Mouse (Mus musculus) neutrophil, adult 5-6 weeks (primary cell): ENCODE measurements around the gene Impad1. TPM values are rescaled to one million over a fixed set of nuclear protein-coding genes. Genes with fewer than 3 reads are reported as not detected.
A peak's percentile ranks its signal among the peaks of the same experiment; 100 is the strongest.

ENCODE experiments used
- ATAC-seq: fragments of 151-379, 151-347 bp; 2 replicates; pipeline ENCODE4 v1.8.0; 2017; ENCODE audit warnings: mild to moderate bottlenecking, moderate TSS enrichment; ENCODE audit not compliant: insufficient number of reproducible peaks, poor library complexity, low FRiP score, severe bottlenecking; ENCODE audit errors: extremely low read depth
- total RNA-seq: library from RNA; stranded (forward); fragments of 200-1000 nt; gene quantifications from 2 replicates; pipeline ENCODE4 v1.2.3, GENCODE M21; 2017

The Impad1 gene
- 11.7 and 13.0 TPM in 2 replicates for total RNA-seq

DNA sequence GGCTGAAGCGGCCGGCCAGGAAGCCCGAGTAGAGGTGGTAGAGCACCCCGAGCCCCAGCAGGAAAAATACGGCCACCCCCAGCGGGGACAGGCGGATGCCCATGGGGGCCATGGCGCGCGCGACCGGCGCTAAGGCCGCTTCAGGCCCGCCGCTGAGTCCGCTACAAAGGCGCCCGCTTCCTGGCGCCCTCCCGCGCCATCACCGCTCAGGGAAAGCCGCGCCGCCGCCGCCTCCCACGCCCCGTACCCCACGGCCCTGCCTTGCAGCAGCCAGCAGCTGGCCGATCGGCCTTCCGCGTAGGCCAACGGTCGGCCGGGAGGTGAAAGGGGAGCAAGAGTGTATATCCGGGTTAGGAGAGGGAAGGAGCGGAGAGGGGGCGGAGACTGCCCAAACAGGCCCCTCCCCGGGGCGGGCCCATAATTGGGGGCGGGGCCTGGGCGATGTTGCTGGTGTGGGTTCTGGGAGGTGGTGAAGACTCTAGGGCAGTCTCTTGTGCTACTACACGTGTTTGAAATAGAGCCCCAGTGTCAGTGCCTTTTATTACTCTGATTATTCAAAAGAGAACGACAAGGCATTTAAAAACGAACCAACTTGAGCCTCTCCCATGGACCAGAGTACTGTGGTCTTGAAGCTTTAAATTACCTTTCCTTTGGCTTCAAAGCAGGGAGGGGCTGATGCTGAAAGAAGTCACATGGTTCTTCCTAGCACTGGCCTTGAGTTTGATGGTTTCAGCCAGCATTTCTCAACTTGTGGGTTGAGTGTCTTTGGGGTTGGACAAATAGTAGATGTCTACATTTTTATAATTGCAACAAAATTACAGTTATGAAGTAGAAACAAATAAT lies at the start of gene Impad1:
TSS of gene Impad1 (minus strand) at position 364 of the 843 bp plus-strand sequence.
- peak; percentile 88 for ATAC-seq

DNA sequence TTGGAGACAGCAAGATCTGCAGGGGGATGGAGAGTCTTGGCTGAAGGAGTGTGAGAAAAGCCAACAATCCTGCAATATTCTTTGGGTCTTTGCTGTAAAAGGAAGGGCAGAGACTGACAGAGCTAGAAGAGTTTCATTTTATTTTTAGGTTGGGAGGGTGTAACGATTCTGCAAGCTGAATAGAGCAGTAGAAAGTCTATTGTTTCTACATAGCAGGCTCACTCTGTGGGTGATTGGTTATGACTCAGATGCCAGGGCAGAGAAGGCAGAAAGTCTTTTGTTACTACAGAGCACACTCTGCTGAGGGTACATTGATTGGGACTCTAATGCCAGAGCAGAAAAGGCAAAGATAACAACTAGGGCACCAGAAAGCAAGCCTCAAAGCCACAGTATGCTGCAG lies 47.0 kb upstream of the Impad1 start:
- ATAC-seq = no peak

DNA sequence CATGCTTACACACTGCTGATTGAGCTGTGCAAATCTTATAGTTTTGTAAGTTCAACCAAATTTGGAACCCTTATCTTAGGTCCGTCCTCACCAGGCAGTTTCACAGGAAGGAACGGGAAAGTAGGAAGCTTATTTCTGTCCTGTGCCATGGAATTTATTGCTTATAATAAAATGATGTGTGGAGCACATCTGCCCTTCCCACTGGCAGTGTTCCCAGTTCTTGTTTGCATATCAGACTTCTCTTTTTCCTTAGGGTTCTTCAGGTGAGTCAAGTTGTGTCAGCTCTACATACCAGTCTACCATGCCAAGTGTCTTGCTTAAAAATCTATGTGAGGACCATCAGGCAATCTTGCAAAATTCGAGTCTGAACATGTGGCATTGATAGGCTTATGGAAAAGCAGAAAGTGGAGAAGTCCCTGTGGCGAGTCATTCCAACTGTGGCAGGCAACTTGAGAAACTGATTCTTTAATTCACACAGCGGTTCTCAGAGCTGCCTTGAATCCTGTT lies 40.7 kb upstream of the Impad1 start:
- no peak for ATAC-seq

DNA sequence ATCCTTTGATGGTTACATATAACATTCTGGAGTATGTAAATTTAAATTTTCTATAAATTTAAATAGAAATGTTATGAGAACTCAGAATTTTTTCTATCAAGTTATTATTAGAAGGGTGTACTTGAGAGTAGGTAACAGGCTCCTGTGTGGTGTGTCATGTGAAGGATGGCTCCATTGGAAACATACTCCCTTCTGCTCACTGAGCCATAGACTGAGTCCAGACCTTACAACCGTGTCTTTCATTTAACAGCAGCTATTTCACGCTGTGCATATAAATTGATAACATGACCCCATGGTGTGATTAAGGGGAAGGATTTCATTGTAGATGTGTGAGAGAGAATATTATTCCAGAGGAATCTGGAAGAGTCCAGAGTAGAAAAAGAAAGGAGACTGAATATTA lies 35.0 kb upstream of the Impad1 start:
- no peak for ATAC-seq

DNA sequence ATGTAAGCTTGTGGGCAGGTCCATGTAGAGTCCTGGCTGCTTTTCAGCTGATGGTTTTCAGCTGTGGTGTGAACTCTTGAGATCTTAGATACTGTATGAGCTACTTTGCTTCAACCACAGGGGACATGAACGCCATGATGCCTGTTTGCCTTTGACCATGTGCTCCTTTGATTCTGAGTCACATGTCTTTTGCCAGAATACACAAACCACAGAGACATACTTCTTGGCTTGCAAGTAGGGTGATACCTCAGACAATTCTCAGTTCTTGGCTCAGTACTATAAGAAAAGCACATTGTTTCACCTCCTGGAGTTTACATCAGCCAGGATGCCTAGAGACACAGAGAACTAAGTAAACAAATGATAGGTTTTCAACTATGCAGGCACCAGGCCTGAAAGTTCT lies 29.0 kb upstream of the Impad1 start:
- no peak for ATAC-seq

DNA sequence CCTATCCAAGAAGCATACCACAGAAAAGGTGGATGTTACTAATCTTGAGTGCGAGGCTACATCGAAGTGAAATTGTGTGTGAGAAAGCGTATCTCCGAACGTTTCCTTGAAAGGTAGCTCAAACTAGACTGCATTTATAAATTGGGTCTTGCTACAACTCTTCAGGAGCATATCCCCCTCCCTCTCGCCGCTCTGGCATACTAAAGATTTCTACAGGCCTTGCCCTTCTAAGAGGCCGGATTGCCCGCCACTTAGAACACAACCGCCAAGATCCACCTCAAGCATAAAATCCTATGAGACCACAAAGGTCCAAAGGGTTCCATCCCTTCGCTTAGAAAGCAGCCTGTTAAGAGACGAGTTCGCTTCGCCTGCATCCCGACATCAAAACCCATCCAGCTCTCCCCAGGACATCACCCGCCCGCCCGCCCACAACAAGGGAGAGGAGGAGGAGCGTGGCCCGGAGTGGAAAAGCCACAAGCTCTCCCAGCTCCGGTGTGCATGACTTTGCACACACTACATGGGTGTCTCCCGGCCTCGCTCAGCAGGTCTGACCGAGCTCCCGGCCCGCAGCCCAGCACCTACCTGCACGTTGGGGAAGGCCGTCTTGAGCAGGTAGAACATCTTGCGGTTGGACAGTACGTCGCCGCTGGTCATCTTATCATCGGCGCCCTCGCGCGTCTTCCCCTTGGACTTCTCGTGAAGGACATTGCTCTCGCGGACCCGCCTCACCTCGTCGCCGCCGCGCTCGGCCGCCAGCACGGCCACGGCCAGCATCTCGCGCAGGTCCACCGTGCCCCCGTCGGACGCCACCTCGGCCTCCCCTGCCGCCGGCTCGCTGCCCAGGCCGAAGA lies 789 bp downstream of the Impad1 start:
- peak; percentile 19; the same call in 1 of the 2 replicates for ATAC-seq

DNA sequence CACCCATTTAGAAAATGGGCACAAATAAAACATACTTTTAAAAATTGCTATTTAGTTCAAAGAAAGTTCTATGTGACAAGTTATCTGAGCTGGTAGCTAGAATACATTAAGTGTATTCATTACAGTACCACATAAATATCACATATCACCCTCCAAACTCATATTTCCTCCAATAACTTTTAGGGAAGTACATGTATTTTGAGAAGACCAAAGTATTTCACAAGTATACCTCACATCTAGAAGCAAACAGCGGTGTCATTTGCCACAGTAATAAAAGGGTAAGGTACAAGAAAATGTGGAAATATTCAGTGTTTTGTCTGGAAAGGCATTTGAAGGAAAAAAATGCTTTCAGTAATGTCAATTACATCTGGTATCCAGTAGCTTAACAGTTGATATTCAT lies 2.0 kb downstream of the Impad1 start:
- no peak for ATAC-seq

DNA sequence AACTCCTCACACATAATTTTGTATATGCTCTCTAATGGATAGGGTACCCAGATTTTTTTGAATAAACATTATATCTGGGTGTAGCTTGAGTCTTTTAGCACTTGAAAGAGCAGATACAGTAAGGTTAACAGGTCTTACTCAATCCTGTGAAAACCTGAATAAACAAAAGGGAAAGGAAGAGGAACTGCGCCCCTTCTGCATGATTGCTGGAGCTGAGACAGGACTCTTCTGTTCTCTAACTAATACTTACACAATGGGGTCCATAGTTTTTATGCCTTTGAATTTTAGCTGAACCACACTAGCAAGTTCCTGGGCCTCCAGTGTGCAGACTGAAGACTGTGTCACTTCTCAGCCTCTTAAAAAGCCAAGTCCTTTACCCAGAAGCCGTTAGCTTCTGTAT lies 8.0 kb downstream of the Impad1 start:
- ATAC-seq = no peak

DNA sequence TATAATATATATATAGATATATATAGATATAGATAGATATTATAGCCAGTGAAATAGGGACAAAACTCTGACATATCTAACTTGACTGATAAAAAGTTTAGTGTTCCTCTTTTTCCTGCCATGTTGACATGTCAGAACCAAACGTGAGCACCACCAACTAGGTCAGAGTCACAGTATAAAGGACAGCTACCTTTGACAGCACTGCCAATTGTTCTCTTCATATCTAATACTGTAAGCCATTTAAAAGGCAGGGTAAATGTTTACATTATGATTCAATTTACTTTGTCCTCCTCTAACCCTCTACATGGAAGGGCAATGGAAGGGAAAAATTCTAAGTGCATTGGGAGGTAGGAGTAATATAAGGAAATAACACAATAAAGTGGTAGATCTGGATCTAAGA lies 8.8 kb downstream of the Impad1 start:
- ATAC-seq = no peak

DNA sequence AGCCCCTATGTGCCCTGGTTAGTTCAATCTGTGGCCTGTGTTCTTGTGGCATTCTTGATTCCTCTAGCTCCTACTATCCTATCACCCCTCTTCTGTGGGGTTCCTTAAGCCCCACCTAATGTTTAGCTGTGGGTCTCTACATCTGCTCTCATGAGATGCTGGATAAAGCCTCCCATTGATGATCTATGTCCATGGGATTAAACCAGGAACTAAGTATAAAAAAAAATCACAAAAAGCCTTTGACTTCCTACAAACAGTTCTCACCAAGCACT lies 9.5 kb downstream of the Impad1 start:
- ATAC-seq = no peak

DNA sequence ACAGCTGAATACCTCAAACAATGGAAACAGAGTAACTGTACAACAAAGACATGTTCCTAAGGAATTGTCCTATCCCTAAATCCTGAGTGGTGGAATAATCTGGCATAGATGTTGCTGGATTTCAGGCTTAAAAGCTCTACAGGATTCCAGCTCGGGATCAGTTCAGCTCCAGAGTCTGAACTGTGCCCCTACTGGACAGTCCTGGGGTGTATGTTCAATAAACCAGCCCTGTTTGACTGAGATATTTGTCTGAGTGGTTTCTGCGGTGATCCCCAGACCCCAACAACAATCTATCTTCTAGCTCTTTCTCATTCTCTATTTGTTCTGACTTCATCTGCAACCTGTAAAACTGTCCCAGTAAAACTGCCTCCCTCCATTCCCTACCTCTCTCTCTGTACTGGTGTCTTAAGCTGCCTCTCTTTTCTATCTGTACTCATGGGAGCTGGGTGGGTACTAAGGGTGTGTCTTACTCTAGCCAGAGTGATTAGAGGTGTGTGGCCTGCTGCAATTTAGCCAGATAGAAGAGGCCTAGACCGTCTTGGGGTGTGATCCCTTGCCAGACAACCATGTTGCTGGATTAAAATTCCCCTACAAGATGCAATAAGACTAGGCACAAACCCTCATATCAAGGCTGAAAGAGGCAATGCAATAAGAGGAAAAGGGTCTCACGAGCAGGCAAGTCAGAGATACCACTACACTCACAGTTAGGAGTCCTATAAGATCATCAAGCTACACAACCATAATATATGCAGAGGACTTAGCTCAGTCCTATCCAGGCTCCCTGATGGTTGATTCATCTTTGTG lies 10.1 kb downstream of the Impad1 start:
- no peak for ATAC-seq

DNA sequence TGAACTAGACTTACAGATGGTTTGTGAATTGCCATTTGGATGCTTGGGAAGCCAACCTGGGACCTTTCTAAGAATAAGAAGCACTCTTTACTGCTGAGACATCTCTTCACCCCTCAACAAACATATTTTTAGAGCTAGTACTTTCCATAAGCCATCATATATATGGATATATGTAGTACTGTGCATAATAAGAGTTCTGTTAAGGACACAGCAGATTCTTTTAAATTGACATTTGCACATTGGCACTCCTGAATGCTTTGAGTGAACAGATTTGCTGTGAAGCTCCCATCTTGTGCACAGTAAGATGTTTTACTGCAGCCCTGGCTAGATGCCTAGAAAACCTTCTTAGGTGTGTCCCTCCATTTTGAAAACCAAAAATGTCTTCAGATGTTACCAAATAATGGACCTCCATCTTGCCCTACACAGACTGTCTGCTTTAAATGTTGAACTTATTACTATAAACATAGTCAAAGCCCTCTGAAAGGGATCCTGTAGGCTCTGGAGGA lies 13.8 kb downstream of the Impad1 start:
- ATAC-seq = no peak

DNA sequence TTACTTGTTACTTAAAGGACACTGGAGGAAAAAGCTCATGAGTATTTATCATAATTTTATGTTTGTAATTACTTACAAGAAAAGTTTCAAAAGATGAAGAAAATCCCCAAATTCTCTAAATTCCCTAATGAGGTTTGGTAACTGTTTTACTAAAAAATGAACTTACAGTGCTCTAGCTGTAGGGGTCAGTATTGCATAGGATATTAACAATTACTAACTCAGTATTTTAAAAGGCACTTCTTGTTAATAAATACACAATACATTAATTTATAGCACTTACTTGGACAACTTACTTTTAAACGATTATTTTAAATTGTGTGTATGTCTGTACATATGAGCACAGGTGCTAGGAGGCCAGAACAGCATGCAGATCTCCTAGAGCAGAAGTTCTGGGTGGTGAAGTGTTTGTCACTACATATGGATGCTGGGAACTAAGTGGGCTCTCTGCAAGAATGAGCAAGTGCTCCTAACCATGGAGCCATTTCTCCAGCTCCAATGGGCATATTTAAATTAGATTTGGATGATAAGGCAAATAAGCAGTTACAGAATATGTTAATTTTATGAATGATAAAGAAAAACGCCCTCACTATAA lies 21.5 kb downstream of the Impad1 start:
- no peak for ATAC-seq

DNA sequence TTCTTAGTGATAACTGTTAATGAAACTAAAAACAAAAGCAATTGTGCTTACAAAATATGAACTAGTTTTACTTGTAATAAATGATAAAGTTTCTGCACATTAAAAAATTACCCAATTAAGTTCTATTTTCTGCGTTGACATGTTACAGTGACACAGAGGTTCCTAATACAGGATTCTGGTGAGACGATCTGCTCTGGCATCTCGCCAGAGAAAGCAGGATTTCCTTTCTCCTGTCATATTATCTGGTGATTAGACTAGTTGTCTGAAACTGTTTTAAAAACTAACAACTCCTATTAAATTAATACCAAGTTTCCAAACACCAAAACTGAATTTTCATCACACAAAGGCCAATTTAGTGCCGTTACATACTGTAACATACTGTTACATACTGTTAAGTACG lies 27.3 kb downstream of the Impad1 start:
- ATAC-seq = no peak

DNA sequence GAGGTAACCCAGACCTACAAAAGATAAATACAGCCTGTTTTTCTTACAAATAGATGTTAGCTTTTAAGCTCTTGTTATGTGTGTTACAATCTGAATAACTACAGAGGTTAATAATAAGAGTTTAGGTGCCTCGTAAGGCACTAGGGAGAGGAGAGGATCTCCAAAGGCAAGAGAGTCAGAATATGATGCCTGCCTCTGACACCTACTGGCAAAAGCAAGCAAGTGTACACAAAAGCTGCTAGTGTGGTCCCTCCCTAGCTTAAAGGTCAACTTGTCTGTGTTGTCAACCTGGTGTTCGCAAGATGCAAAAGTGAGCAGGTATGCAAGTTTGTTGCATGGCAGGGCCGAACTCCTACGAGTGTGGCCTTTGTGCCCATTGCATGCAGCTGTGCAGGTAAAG lies 34.8 kb downstream of the Impad1 start:
- ATAC-seq = no peak

DNA sequence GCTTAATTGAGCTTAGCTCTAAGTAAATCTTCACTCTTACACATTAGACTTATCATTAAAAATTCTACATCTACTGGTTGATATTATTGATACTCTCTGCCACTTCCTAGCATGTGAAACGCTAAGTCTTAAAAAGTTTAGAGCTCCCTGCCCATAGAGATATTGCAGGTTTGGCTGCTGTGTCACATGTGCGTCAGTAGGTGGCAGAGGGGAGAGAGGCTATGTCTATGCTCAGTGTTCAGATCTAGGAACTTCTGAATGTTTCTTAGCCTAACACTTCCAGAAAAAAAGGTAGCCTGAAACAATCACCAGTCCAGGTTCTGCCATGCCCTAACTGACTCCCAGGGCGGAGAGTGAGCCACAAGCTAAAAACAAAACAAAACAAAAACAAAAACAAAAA lies 63.7 kb downstream of the Impad1 start:
- ATAC-seq = no peak

DNA sequence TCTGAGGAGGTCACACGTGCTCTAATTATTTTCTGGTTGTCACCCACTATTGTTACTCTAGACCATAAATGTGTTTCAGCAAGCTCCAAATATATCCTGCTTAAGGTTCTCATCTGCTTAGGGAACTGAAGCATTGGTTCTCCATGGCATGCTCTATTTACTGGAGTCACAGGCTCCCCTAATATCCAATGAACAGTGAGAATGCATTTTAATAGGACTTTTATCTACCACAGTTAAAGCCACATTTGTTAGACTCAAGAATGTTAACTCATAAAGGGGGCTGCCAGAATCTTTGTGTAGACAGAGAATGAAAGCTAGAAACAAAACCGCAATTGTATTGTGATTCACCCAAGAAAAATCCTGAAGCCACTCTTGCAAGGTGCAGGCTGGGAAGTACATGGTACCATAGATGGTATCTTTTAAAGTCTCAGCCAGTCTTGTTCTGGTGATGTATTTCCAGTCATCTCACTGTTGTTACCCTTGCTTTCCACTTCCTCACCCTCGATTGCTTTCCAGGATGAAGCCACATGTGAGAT lies 66.8 kb downstream of the Impad1 start:
- no peak for ATAC-seq

DNA sequence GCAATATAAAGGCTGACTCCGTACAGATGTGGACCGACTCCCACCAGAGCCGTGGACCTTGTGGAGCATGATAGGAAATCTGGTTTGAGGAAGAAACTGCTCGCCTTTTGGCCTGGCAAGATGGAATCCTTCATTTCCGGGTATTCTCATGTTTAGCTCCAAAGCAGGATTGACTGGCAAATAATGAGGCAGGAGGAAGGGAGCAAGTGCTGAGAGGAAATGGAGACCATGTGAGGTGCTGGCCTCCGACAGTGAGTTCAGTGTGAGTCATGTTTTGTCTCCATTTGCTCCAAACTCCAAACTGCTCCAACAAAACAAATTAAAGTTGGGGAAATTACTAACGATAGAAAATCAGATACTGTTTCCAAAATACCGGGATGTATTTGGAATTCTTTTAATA lies 69.3 kb downstream of the Impad1 start:
- ATAC-seq = no peak

DNA sequence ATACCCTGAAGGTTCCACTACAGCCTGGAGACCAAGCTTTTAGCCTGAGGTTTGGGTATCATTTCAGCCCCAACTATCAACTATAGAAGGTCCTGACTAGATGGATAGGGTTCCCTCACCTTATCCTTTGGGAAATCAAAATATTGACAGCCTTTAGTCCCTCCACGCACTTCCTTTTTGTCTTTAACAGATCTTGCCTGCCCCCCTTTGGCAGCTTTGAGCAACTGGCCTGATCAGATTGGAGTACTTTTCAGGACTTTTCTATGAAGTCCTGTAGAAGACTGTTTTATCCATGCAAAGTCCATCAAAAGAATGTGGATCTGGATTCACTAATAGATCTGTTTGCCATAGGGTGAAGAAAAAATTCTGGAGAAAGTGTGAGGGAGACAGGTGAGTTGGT lies 71.1 kb downstream of the Impad1 start:
- ATAC-seq = no peak
